ENCODE assay signal across 14 mouse cellular contexts in the genomic region with DNA sequence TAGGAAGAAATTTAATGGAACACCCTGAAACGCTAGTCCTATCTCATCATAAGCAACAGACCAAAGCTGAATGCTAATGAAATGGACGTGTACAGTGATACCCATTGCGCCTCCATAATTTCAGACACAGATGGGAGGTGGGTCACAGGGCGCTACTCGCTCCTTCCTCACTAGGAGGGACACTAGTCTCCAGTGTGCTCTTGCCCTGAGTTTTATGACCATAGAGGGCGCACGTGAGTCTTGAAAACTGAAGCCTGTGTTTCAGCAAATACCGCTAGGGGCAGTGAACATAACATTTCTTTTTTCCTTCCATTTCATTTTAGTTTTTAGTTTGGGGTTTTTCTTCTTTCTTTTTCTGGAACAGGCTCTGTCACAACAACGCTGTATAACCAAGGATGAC.
DNase-seq lines count a peak whose midpoint lies in the region; ATAC-seq and TF ChIP-seq lines count a peak whose summit lies in the region.
"Had no signal": no experiment of that assay in that cellular context is flagged by ENCODE, and none has a peak within 500 bp of the region (broad histone marks: within the 10 kb centered on the region; RNA-seq: fewer than 3 reads in every experiment).

No protein-coding gene starts in this region.

- H3K9ac ChIP-seq in hindbrain, postnatal 0 days (replicated peaks; ENCODE audit: low read length) = no peak overlapping the region
- H3K9ac ChIP-seq in liver, embryonic 14.5 days (replicated peaks) = no peak overlapping the region
- no peak overlapping the region for H3K9ac ChIP-seq in liver, embryonic 11.5 days (ENCODE audit: low read depth, low read length)
- no peak overlapping the region for H3K9ac ChIP-seq in ES-E14 (ENCODE audit: insufficient read depth, low read depth, low read length, poor library complexity, severe bottlenecking)
- H3K9ac ChIP-seq: hindbrain, embryonic 13.5 days; liver, embryonic 13.5 days had no signal

- no peak for TF ChIP-seq EP300 in liver, embryonic 14.5 days (IDR thresholded peaks at IDR 0.05; ENCODE audit: low read depth)

- no peaks in the 10 kb centered on the region for H3K9me3 ChIP-seq in hindbrain, postnatal 0 days (ENCODE audit: low read length)
- no peaks in the 10 kb centered on the region for H3K9me3 ChIP-seq in hindbrain, embryonic 10.5 days
- no peaks in the 10 kb centered on the region for H3K9me3 ChIP-seq in liver, embryonic 14.5 days (ENCODE audit: control insufficient read depth, low read length)
- H3K9me3 ChIP-seq in liver, embryonic 11.5 days (ENCODE audit: control insufficient read depth, low read length) = no peaks in the 10 kb centered on the region
- no peaks in the 10 kb centered on the region for H3K9me3 ChIP-seq in ES-E14 (ENCODE audit: control insufficient read depth, insufficient read depth, low read depth, low read length)
- H3K9me3 ChIP-seq: heart, embryonic 10.5 days; hindbrain, embryonic 13.5 days; liver, embryonic 13.5 days had no signal

- in situ Hi-C loops in ES-E14 (cut with MboI; ENCODE audit: low sequenced_read_pairs in 2 of 2, unreplicated experiment in 2 of 2) = no loop called here

- no peaks in the 10 kb centered on the region for H3K27me3 ChIP-seq in hindbrain, postnatal 0 days (ENCODE audit: insufficient read depth, low read length)
- H3K27me3 ChIP-seq in hindbrain, embryonic 10.5 days (ENCODE audit: insufficient read depth, poor library complexity, severe bottlenecking) = no peaks in the 10 kb centered on the region
- no peaks in the 10 kb centered on the region for H3K27me3 ChIP-seq in liver, embryonic 14.5 days (ENCODE audit: control insufficient read depth, insufficient read depth, low read length)
- no peaks in the 10 kb centered on the region for H3K27me3 ChIP-seq in liver, embryonic 11.5 days (replicated peaks; ENCODE audit: control insufficient read depth, insufficient read depth, low read length)
- H3K27me3 ChIP-seq: liver, embryonic 13.5 days had no signal

- 0 out of 2 replicates have a peak, but pooled peaks have one; percentile 19 for TF ChIP-seq CTCF in hindbrain, postnatal 0 days (IDR thresholded peaks at IDR 0.05; ENCODE audit: low read depth)
- 0 out of 2 replicates have a peak, but pooled peaks have one; percentile 13 for TF ChIP-seq CTCF in liver, embryonic 14.5 days (IDR thresholded peaks at IDR 0.05; ENCODE audit: low read depth)
- TF ChIP-seq CTCF in brain, embryonic 14.5 days (IDR thresholded peaks at IDR 0.05; ENCODE audit: borderline replicate concordance, extremely low read depth, insufficient read depth, insufficient read length) = peak; percentile 21; the same call in 1 of the 2 replicates

- 81% methylated on average over 9 of the region's 9 CpGs for WGBS in hindbrain, postnatal 0 days
- 82% methylated on average over 9 of the region's 9 CpGs for WGBS in hindbrain, embryonic 10.5 days
- 70% methylated on average over 9 of the region's 9 CpGs for WGBS in liver, embryonic 14.5 days (ENCODE audit: insufficient replicate concordance)
- WGBS in liver, embryonic 11.5 days = 77% methylated on average over 9 of the region's 9 CpGs

- H3K4me3 ChIP-seq in hindbrain, postnatal 0 days (ENCODE audit: low read length) = no peak overlapping the region
- no peak overlapping the region for H3K4me3 ChIP-seq in hindbrain, embryonic 10.5 days
- H3K4me3 ChIP-seq in liver, embryonic 14.5 days (ENCODE audit: insufficient read depth in 1 of 2, low read depth in 2 of 2, low read length in 2 of 2) = no peak overlapping the region
- H3K4me3 ChIP-seq in liver, embryonic 11.5 days (ENCODE audit: low read depth, low read length) = no peak overlapping the region
- H3K4me3 ChIP-seq in ES-E14 (ENCODE audit: insufficient read depth in 1 of 2, low read depth in 1 of 2, low read length in 2 of 2, poor library complexity in 1 of 2, severe bottlenecking in 1 of 2) = no peak overlapping the region
- H3K4me3 ChIP-seq: heart, embryonic 10.5 days; hindbrain, embryonic 13.5 days; liver, embryonic 13.5 days had no signal

- TF ChIP-seq POLR2A in brain, embryonic 14.5 days (IDR thresholded peaks at IDR 0.05; ENCODE audit: borderline replicate concordance, extremely low read depth, insufficient read depth, insufficient read length, poor library complexity, severe bottlenecking) = no peak

- H3K4me2 ChIP-seq in hindbrain, postnatal 0 days (ENCODE audit: low read depth, low read length) = no peak overlapping the region
- H3K4me2 ChIP-seq in liver, embryonic 14.5 days (ENCODE audit: low read depth) = no peak overlapping the region
- H3K4me2 ChIP-seq in liver, embryonic 11.5 days = no peak overlapping the region
- H3K4me2 ChIP-seq: hindbrain, embryonic 13.5 days; liver, embryonic 13.5 days had no signal

- no peak overlapping the region for H3K27ac ChIP-seq in hindbrain, postnatal 0 days
- H3K27ac ChIP-seq in hindbrain, embryonic 10.5 days = no peak overlapping the region
- no peak overlapping the region for H3K27ac ChIP-seq in liver, embryonic 14.5 days
- no peak overlapping the region for H3K27ac ChIP-seq in liver, embryonic 11.5 days (ENCODE audit: low read depth, low read length)
- H3K27ac ChIP-seq in ES-E14 (ENCODE audit: insufficient read depth, low read depth, low read length, poor library complexity, severe bottlenecking) = no peak overlapping the region
- H3K27ac ChIP-seq: heart, embryonic 10.5 days; hindbrain, embryonic 13.5 days; liver, embryonic 13.5 days had no signal

- DNase-seq in hindbrain, postnatal 0 days (ENCODE audit: low spot score) = no peak
- DNase-seq in hindbrain, embryonic 10.5 days (ENCODE audit: low spot score) = no peak
- no peak for DNase-seq in liver, embryonic 14.5 days (ENCODE audit: low read depth in 3 of 3, low spot score in 3 of 3)
- DNase-seq in liver, embryonic 11.5 days (ENCODE audit: low spot score) = no peak
- peak; percentile 50 for DNase-seq in ES-E14 (ENCODE audit: low read depth, low spot score)
- DNase-seq in brain, embryonic 14.5 days (ENCODE audit: low read depth) = no peak
- DNase-seq in adrenal gland, adult 18-20 months (ENCODE audit: low spot score in 2 of 2) = no peak
- no peak for DNase-seq in spleen, adult 18-20 months
- DNase-seq: cerebellum, adult 9-10 months; gastrocnemius, postnatal 10 days; liver, embryonic 13.5 days had no signal

- no peak for ATAC-seq in hindbrain, postnatal 0 days
- no peak for ATAC-seq in liver, embryonic 14.5 days (ENCODE audit: insufficient read depth)
- ATAC-seq in liver, embryonic 11.5 days (replicated peaks; ENCODE audit: low FRiP score) = no peak
- ATAC-seq: CD4-positive, CD25-positive, alpha-beta regulatory T cell, adult 4 months had no signal

- no peaks in the 10 kb centered on the region for H3K36me3 ChIP-seq in hindbrain, postnatal 0 days (ENCODE audit: insufficient read depth, low read length)
- no peaks in the 10 kb centered on the region for H3K36me3 ChIP-seq in hindbrain, embryonic 10.5 days
- H3K36me3 ChIP-seq in liver, embryonic 14.5 days (replicated peaks; ENCODE audit: control insufficient read depth, insufficient read depth, low read depth) = no peaks in the 10 kb centered on the region
- no peaks in the 10 kb centered on the region for H3K36me3 ChIP-seq in liver, embryonic 11.5 days (ENCODE audit: control insufficient read depth, insufficient read depth, low read length)
- H3K36me3 ChIP-seq in ES-E14 (ENCODE audit: control insufficient read depth, insufficient read depth, low read length, poor library complexity, severe bottlenecking) = no peaks in the 10 kb centered on the region
- H3K36me3 ChIP-seq: heart, embryonic 10.5 days; hindbrain, embryonic 13.5 days; liver, embryonic 13.5 days had no signal

- H3K4me1 ChIP-seq in hindbrain, postnatal 0 days (ENCODE audit: insufficient read depth, low read length) = no peaks in the 10 kb centered on the region
- H3K4me1 ChIP-seq in hindbrain, embryonic 10.5 days (replicated peaks) = peaks cover 4% of the 10 kb centered on the region; the same call in 1 of the 2 replicates
- H3K4me1 ChIP-seq in liver, embryonic 14.5 days (replicated peaks; ENCODE audit: control insufficient read depth in 2 of 2, insufficient read depth in 2 of 2, low read length in 1 of 2) = no peaks in the 10 kb centered on the region
- H3K4me1 ChIP-seq in liver, embryonic 11.5 days (replicated peaks; ENCODE audit: control insufficient read depth, insufficient read depth, low read length) = no peaks in the 10 kb centered on the region
- no peaks in the 10 kb centered on the region for H3K4me1 ChIP-seq in ES-E14 (ENCODE audit: control insufficient read depth in 2 of 2, insufficient read depth in 2 of 2, low read length in 2 of 2, poor library complexity in 1 of 2)
- H3K4me1 ChIP-seq: heart, embryonic 10.5 days; hindbrain, embryonic 13.5 days; liver, embryonic 13.5 days had no signal

TF ChIP-seq in ES-E14, 5 proteins besides CTCF, POLR2A, EP300 and RAD21:
- no peak for TF ChIP-seq CHD2 (IDR thresholded peaks at IDR 0.05; ENCODE audit: low read depth, low read length)
- no peak for TF ChIP-seq ZNF384 (IDR thresholded peaks at IDR 0.05; ENCODE audit: low read depth, low read length)
- TF ChIP-seq ZC3H11A (IDR thresholded peaks at IDR 0.05; ENCODE audit: borderline replicate concordance, low read depth, low read length) = no peak
- no peak for TF ChIP-seq HCFC1 (IDR thresholded peaks at IDR 0.05; ENCODE audit: borderline replicate concordance, insufficient read depth, low read length)
- no peak for TF ChIP-seq MAFK (IDR thresholded peaks at IDR 0.05; ENCODE audit: insufficient read depth, low read depth, low read length)
